In genomic region chr12:103039332-103039731, GRCm38 (mm10) we compare ENCODE assay signal across 24 mouse cellular contexts.
A peak's percentile ranks its signal among the peaks of the same experiment; 100 is the strongest.
DNase-seq lines count a peak whose midpoint lies in the region; ATAC-seq and TF ChIP-seq lines count a peak whose summit lies in the region.
"Had no signal": no experiment of that assay in that cellular context is flagged by ENCODE, and none has a peak within 500 bp of the region (broad histone marks: within the 10 kb centered on the region; RNA-seq: fewer than 3 reads in every experiment).

No protein-coding gene starts in this region.

- WGBS in forebrain, embryonic 12.5 days: 92% methylated on average over 10 of the region's 10 CpGs

- no peaks in the 10 kb centered on the region for H3K79me2 ChIP-seq in MEL (ENCODE audit: control insufficient read depth, insufficient read depth, low read length, poor library complexity)

- TF ChIP-seq EP300 in MEL (IDR thresholded peaks at IDR 0.05; ENCODE audit: low read depth in 1 of 2, low read length in 2 of 2): no peak

- no peaks in the 10 kb centered on the region for H3K36me3 ChIP-seq in MEL (ENCODE audit: control insufficient read depth in 1 of 2, insufficient read depth in 2 of 2, low read length in 2 of 2)
- H3K36me3 ChIP-seq in forebrain, embryonic 12.5 days (replicated peaks): peaks cover 6% of the 10 kb centered on the region; the same call in 1 of the 2 replicates
- H3K36me3 ChIP-seq: embryonic facial prominence, embryonic 12.5 days; embryonic facial prominence, embryonic 15.5 days; heart, embryonic 13.5 days; intestine, embryonic 15.5 days had no signal

- H3K9ac ChIP-seq in MEL (ENCODE audit: control insufficient read depth, low read depth, low read length, poor library complexity, severe bottlenecking): no peak overlapping the region
- H3K9ac ChIP-seq in forebrain, embryonic 12.5 days: no peak overlapping the region
- H3K9ac ChIP-seq: embryonic facial prominence, embryonic 12.5 days; embryonic facial prominence, embryonic 15.5 days; forebrain, embryonic 13.5 days; heart, embryonic 13.5 days; hindbrain, embryonic 13.5 days; intestine, embryonic 15.5 days had no signal

- H3K9me3 ChIP-seq in MEL (replicated peaks; ENCODE audit: insufficient read depth, low read length): no peaks in the 10 kb centered on the region
- H3K9me3 ChIP-seq in forebrain, embryonic 12.5 days: no peaks in the 10 kb centered on the region
- H3K9me3 ChIP-seq: embryonic facial prominence, embryonic 12.5 days; embryonic facial prominence, embryonic 15.5 days; forebrain, embryonic 13.5 days; hindbrain, embryonic 13.5 days; intestine, embryonic 15.5 days had no signal

- peak; percentile 22 for DNase-seq in 416B (ENCODE audit: low read depth)
- DNase-seq in MEL (ENCODE audit: low read depth, low spot score): peak; percentile 6
- DNase-seq in kidney, adult 9 months: no peak
- DNase-seq: adrenal gland, adult 2 months; adrenal gland, postnatal 14 days; cerebellum, adult 11 months; cerebellum, adult 8-10 months; cerebellum, postnatal 36 days; gastrocnemius, adult 2 months; gastrocnemius, postnatal 14 days; kidney, adult 11 months; kidney, adult 8-10 months had no signal

- TF ChIP-seq POLR2A in MEL (IDR thresholded peaks at IDR 0.05; ENCODE audit: control insufficient read depth in 1 of 2, insufficient read depth in 1 of 2, low read depth in 1 of 2, low read length in 2 of 2, poor library complexity in 1 of 2): no peak

- no peak for TF ChIP-seq RAD21 in MEL (IDR thresholded peaks at IDR 0.05; ENCODE audit: low read depth, low read length)

- no peaks in the 10 kb centered on the region for H3K27me3 ChIP-seq in MEL (ENCODE audit: control insufficient read depth in 1 of 2, insufficient read depth in 2 of 2, low read length in 2 of 2)
- H3K27me3 ChIP-seq in forebrain, embryonic 12.5 days: no peaks in the 10 kb centered on the region
- H3K27me3 ChIP-seq: embryonic facial prominence, embryonic 12.5 days; embryonic facial prominence, embryonic 15.5 days; forebrain, embryonic 13.5 days; heart, embryonic 13.5 days; hindbrain, embryonic 13.5 days; intestine, embryonic 15.5 days had no signal

- no peak overlapping the region for H3K27ac ChIP-seq in MEL (ENCODE audit: control insufficient read depth, low read depth, low read length)
- no peak overlapping the region for H3K27ac ChIP-seq in forebrain, embryonic 12.5 days
- H3K27ac ChIP-seq: embryonic facial prominence, embryonic 12.5 days; embryonic facial prominence, embryonic 15.5 days; forebrain, embryonic 13.5 days; gastrocnemius, adult 2 months; heart, embryonic 13.5 days; hindbrain, embryonic 10.5 days; hindbrain, embryonic 13.5 days; intestine, embryonic 15.5 days had no signal

- ATAC-seq in granulocyte monocyte progenitor cell, adult 5-6 weeks (replicated peaks; ENCODE audit: poor library complexity, severe bottlenecking): peak; percentile 93
- ATAC-seq in megakaryocyte, adult 5-6 weeks (ENCODE audit: poor library complexity, severe bottlenecking): peak; percentile 48
- no peak for ATAC-seq in frontal cortex, adult (ENCODE audit: low TSS enrichment)
- ATAC-seq in forebrain, embryonic 12.5 days (ENCODE audit: low FRiP score): no peak
- ATAC-seq: forebrain, embryonic 13.5 days; forebrain, embryonic 16.5 days; intestine, embryonic 15.5 days had no signal

- no peak for TF ChIP-seq CTCF in MEL (IDR thresholded peaks at IDR 0.05 in 2 of 3, conservative IDR thresholded peaks at IDR 0.05 in 1 of 3; ENCODE audit: control insufficient read depth in 1 of 3, insufficient read depth in 1 of 3, low read depth in 2 of 3, low read length in 3 of 3, poor library complexity in 1 of 3, severe bottlenecking in 1 of 3)

- H3K4me3 ChIP-seq in MEL (ENCODE audit: control insufficient read depth in 1 of 2, insufficient read depth in 1 of 2, low read depth in 2 of 2, low read length in 2 of 2): no peak overlapping the region
- no peak overlapping the region for H3K4me3 ChIP-seq in forebrain, embryonic 12.5 days (replicated peaks)
- H3K4me3 ChIP-seq: embryonic facial prominence, embryonic 12.5 days; embryonic facial prominence, embryonic 15.5 days; forebrain, embryonic 13.5 days; gastrocnemius, adult 2 months; heart, embryonic 13.5 days; hindbrain, embryonic 10.5 days; hindbrain, embryonic 13.5 days; intestine, embryonic 15.5 days had no signal

- H3K4me1 ChIP-seq in MEL (ENCODE audit: control insufficient read depth in 1 of 2, insufficient read depth in 2 of 2, low read length in 2 of 2): no peaks in the 10 kb centered on the region
- H3K4me1 ChIP-seq in forebrain, embryonic 12.5 days: peaks cover 7% of the 10 kb centered on the region; the same call in 1 of the 2 replicates
- H3K4me1 ChIP-seq: embryonic facial prominence, embryonic 12.5 days; embryonic facial prominence, embryonic 15.5 days; forebrain, embryonic 13.5 days; hindbrain, embryonic 13.5 days; intestine, embryonic 15.5 days had no signal

- no peak overlapping the region for H3K4me2 ChIP-seq in forebrain, embryonic 12.5 days
- H3K4me2 ChIP-seq: embryonic facial prominence, embryonic 12.5 days; embryonic facial prominence, embryonic 15.5 days; forebrain, embryonic 13.5 days; heart, embryonic 13.5 days; hindbrain, embryonic 13.5 days; intestine, embryonic 15.5 days had no signal

TF ChIP-seq in MEL, 35 proteins besides CTCF, POLR2A, EP300 and RAD21:
- TF ChIP-seq MAFK (IDR thresholded peaks at IDR 0.05; ENCODE audit: borderline replicate concordance, low read depth, low read length) (no peak), GATA1 (IDR thresholded peaks at IDR 0.05; ENCODE audit: low read depth, low read length) (no peak), RCOR1 (IDR thresholded peaks at IDR 0.05; ENCODE audit: low read depth, low read length) (no peak), USF1 (IDR thresholded peaks at IDR 0.05; ENCODE audit: low read depth, low read length) (no peak), MYB (IDR thresholded peaks at IDR 0.05; ENCODE audit: low read depth, low read length) (no peak), POLR2AphosphoS5 (IDR thresholded peaks at IDR 0.05; ENCODE audit: borderline replicate concordance, low read depth, low read length) (no peak), NELFE (IDR thresholded peaks at IDR 0.05; ENCODE audit: low read depth, low read length) (no peak), ZKSCAN1 (IDR thresholded peaks at IDR 0.05; ENCODE audit: low read depth, low read length) (no peak), TCF12 (IDR thresholded peaks at IDR 0.05; ENCODE audit: low read depth, low read length) (no peak), MAZ (IDR thresholded peaks at IDR 0.05; ENCODE audit: low read depth, low read length) (no peak), ZC3H11A (IDR thresholded peaks at IDR 0.05; ENCODE audit: low read depth, low read length) (no peak)

Comparison
In these comparisons a context has a peak if more than half of its experiments do, and no peak if none do; other contexts are left out.
1. ATAC-seq: peak in granulocyte monocyte progenitor cell, adult 5-6 weeks (single experiment) and megakaryocyte, adult 5-6 weeks (single experiment); none in frontal cortex, adult (single experiment) and forebrain, embryonic 12.5 days (single experiment).